Mouse (Mus musculus) testis, adult 2 months (tissue): ENCODE data around the gene Hdac7.

Experiments used
- CTCF ChIP-seq: fragments of 200-500 bp; IDR thresholded peaks from 2 replicates; pipeline ENCODE4 v1.5.1; 2012; ENCODE audit warnings: low read depth, mild to moderate bottlenecking, inconsistent platforms, low read length, moderate library complexity; ENCODE audit not compliant: control insufficient read depth, insufficient read depth, insufficient replicate concordance
- POLR2A ChIP-seq: fragments of 200-500 bp; IDR thresholded peaks from 2 replicates; pipeline ENCODE4 v1.6.1; 2012; ENCODE audit warnings: low read depth, mild to moderate bottlenecking, inconsistent platforms, low read length, moderate library complexity; ENCODE audit not compliant: control insufficient read depth

DNA sequence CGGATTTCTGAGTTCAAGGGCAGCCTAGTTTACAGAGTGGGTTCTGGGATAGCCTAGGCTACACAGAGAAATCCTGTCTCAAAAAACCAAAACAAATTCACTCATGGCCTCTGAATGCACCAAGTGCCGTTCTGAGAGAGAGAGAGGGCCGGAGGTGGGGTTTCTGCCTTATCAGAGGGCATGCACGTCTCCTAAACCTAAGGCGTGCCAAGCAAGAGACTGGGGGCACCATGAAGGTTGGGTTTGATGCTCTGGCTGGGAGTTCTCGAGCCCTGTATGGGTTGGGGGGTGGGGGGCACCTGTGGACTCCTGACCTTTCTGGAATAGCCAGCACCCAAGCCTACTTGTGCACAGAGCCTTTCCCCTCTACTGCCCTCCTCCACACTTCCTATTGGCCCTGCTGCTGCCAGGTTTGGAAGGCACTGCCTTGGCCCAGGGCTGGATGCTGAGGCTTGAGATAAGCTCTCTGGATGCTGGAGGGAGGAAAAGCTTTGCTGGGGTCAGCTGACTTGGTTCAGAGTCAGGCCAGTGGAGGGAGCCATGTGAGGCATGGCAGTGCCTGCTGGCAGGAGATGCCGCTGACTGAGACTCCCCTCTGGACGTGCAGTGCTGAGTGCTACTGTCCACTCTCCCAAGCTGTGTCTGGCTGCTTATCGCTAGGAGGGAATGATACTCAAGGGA is 58.4 kb downstream of the Hdac7 start:
- TF ChIP-seq CTCF (no peak), POLR2A (no peak)
